Mouse (Mus musculus) ES-E14 (cell line): ENCODE data around the gene Rnf141. TPM values are rescaled to one million over a fixed set of nuclear protein-coding genes. Genes with fewer than 3 reads are reported as not detected.

Experiments
- DNase-seq: peaks from one replicate; pipeline ENCODE4 v3.0.0-alpha.2; 2013; ENCODE audit warnings: low read depth, low spot score
- H3K27ac ChIP-seq: 2 replicates; pipeline ENCODE4 v1.5.1; 2012; ENCODE audit warnings: low read depth, mild to moderate bottlenecking, low read length, moderate library complexity, mixed read lengths; ENCODE audit not compliant: poor library complexity, insufficient read depth, severe bottlenecking
- H3K36me3 ChIP-seq: 2 replicates; pipeline ENCODE4 v1.6.1; 2012; ENCODE audit warnings: mild to moderate bottlenecking, low read length, moderate library complexity, mixed read lengths; ENCODE audit not compliant: control insufficient read depth, poor library complexity, insufficient read depth, severe bottlenecking
- H3K4me1 ChIP-seq, 2 experiments: fragments of 150-350 bp in 1 of 2; sonication (generic) in 1 of 2; 2 replicates each; pipeline ENCODE4 v1.6.1; 2012; ENCODE audit warnings: low read length in 2 of 2, mild to moderate bottlenecking in 1 of 2, mixed read lengths in 1 of 2; ENCODE audit not compliant: control insufficient read depth in 2 of 2, insufficient read depth in 2 of 2, poor library complexity in 1 of 2
- H3K4me3 ChIP-seq, 2 experiments: fragments of 150-350 bp in 1 of 2; sonication (generic) in 1 of 2; 2 replicates each; pipeline ENCODE4 v1.5.1; 2012; ENCODE audit warnings: low read length in 2 of 2, low read depth in 1 of 2, mild to moderate bottlenecking in 1 of 2, mixed read lengths in 1 of 2; ENCODE audit not compliant: insufficient read depth in 1 of 2, poor library complexity in 1 of 2, severe bottlenecking in 1 of 2
- H3K9ac ChIP-seq: 2 replicates; pipeline ENCODE4 v1.6.1; 2012; ENCODE audit warnings: low read depth, mild to moderate bottlenecking, low read length, mixed read lengths; ENCODE audit not compliant: poor library complexity, insufficient read depth, severe bottlenecking
- H3K9me3 ChIP-seq: fragments of 150-350 bp; sonication (generic); 2 replicates; pipeline ENCODE4 v1.6.1; 2012; ENCODE audit warnings: low read depth, mild to moderate bottlenecking, low read length; ENCODE audit not compliant: control insufficient read depth, insufficient read depth
- CHD2 ChIP-seq: IDR thresholded peaks from 2 replicates; pipeline ENCODE4 v1.6.1; 2014; ENCODE audit warnings: mild to moderate bottlenecking, low read depth, low read length, inconsistent platforms
- HCFC1 ChIP-seq: IDR thresholded peaks from 2 replicates; pipeline ENCODE4 v1.6.1; 2012; ENCODE audit warnings: low read length, inconsistent platforms, borderline replicate concordance; ENCODE audit not compliant: insufficient read depth
- MAFK ChIP-seq: IDR thresholded peaks from 2 replicates; pipeline ENCODE4 v1.6.1; 2014; ENCODE audit warnings: mild to moderate bottlenecking, low read depth, low read length, inconsistent platforms; ENCODE audit not compliant: insufficient read depth
- ZC3H11A ChIP-seq: IDR thresholded peaks from 2 replicates; pipeline ENCODE4 v1.6.1; 2012; ENCODE audit warnings: low read depth, mild to moderate bottlenecking, inconsistent platforms, low read length, borderline replicate concordance
- ZNF384 ChIP-seq: IDR thresholded peaks from 2 replicates; pipeline ENCODE4 v1.6.1; 2012; ENCODE audit warnings: low read depth, low read length, inconsistent platforms
- in situ Hi-C, 2 experiments: fragments of 600-800 bp; cut with MboI; formaldehyde crosslinking; loops; one replicate each; pipeline ENCODE4 v1.15.1; 2025; ENCODE audit warnings: low sequenced_read_pairs in 2 of 2, inconsistent platforms in 1 of 2; ENCODE audit not compliant: unreplicated experiment in 2 of 2
- total RNA-seq: library from RNA; depleted of rRNA; stranded (reverse); fragments of 300-350 nt; gene quantifications from 2 replicates; pipeline ENCODE4 v1.2.3, GENCODE M21; 2012

Rnf141 gene
- total RNA-seq, 1 experiment, result 25.0 TPM

GRCm38 (mm10) chr7:110847321-110847720 lies 3.1 kb upstream of the Rnf141 start:
- Histone ChIP-seq H3K4me3 (no peak overlapping the region), H3K36me3 (no peaks in the 10 kb centered on the region), H3K9me3 (no peaks in the 10 kb centered on the region), H3K4me1 (no peaks in the 10 kb centered on the region), H3K27ac (no peak overlapping the region), H3K9ac (no peak overlapping the region)
- TF ChIP-seq ZC3H11A (no peak), ZNF384 (no peak), HCFC1 (no peak), CHD2 (no peak), MAFK (no peak)
- in situ Hi-C loops, result no loop called here
- no peak for DNase-seq

GRCm38 (mm10) chr7:110840332-110840731 lies 3.9 kb downstream of the Rnf141 start:
- Histone ChIP-seq H3K36me3 (no peaks in the 10 kb centered on the region), H3K4me1 (no peaks in the 10 kb centered on the region), H3K4me3 (no peak overlapping the region), H3K9ac (no peak overlapping the region), H3K27ac (no peak overlapping the region), H3K9me3 (no peaks in the 10 kb centered on the region)
- in situ Hi-C loops, result no loop called here
- TF ChIP-seq ZNF384 (no peak), ZC3H11A (no peak), CHD2 (no peak), HCFC1 (no peak), MAFK (no peak)
- DNase-seq, result no peak

GRCm38 (mm10) chr7:110834522-110834921 lies 9.7 kb downstream of the Rnf141 start:
- in situ Hi-C loops, result no loop called here

GRCm38 (mm10) chr7:110834018-110834417 lies 10.2 kb downstream of the Rnf141 start:
- Histone ChIP-seq H3K27ac (no peak overlapping the region), H3K36me3 (no peaks in the 10 kb centered on the region; the same call in 1 of the 2 replicates), H3K9me3 (no peaks in the 10 kb centered on the region), H3K9ac (no peak overlapping the region), H3K4me1 (no peaks in the 10 kb centered on the region), H3K4me3 (no peak overlapping the region)
- in situ Hi-C loops, result no loop called here
- no peak for TF ChIP-seq HCFC1
- TF ChIP-seq ZNF384, result no peak
- TF ChIP-seq CHD2, result no peak
- no peak for TF ChIP-seq ZC3H11A
- TF ChIP-seq MAFK, result no peak
- no peak for DNase-seq

More at GRCm38 (mm10) chr7:110834522-110834921, 9.7 kb downstream of the Rnf141 start:
- DNase-seq, result no peak
- Histone ChIP-seq H3K9ac (no peak overlapping the region), H3K4me1 (no peaks in the 10 kb centered on the region), H3K27ac (no peak overlapping the region), H3K9me3 (no peaks in the 10 kb centered on the region), H3K36me3 (no peaks in the 10 kb centered on the region; the same call in 1 of the 2 replicates), H3K4me3 (no peak overlapping the region)
- TF ChIP-seq ZNF384 (no peak), MAFK (no peak), HCFC1 (no peak), CHD2 (no peak), ZC3H11A (no peak)

GRCm38 (mm10) chr7:110833024-110833423 lies 11.2 kb downstream of the Rnf141 start:
- Histone ChIP-seq H3K9ac (no peak overlapping the region), H3K4me1 (no peaks in the 10 kb centered on the region), H3K9me3 (no peaks in the 10 kb centered on the region), H3K36me3 (no peaks in the 10 kb centered on the region; the same call in 1 of the 2 replicates), H3K4me3 (no peak overlapping the region), H3K27ac (no peak overlapping the region)
- TF ChIP-seq ZC3H11A (no peak), HCFC1 (no peak), ZNF384 (no peak)
- DNase-seq, result no peak
- in situ Hi-C loops, result no loop called here
